Mouse (Mus musculus) bone marrow macrophage, adult 2 months (primary cell): Measurements from ENCODE around the gene Npas3. TPM values are rescaled to one million over a fixed set of nuclear protein-coding genes. Genes with fewer than 3 reads are reported as not detected.

Source experiments
- H3K27ac ChIP-seq: 2 replicates; pipeline ENCODE4 v1.5.1; 2012; ENCODE audit warnings: low read depth, low read length; ENCODE audit not compliant: insufficient read depth
- H3K4me1 ChIP-seq: 2 replicates; pipeline ENCODE4 v1.6.1; 2012; ENCODE audit warnings: low read length; ENCODE audit not compliant: control insufficient read depth, insufficient read depth
- H3K4me3 ChIP-seq: 2 replicates; pipeline ENCODE4 v1.5.1; 2012; ENCODE audit warnings: mild to moderate bottlenecking, low read length, moderate library complexity; ENCODE audit not compliant: insufficient read depth
- CTCF ChIP-seq: IDR thresholded peaks from 2 replicates; pipeline ENCODE4 v1.5.1; 2012; ENCODE audit warnings: low read depth, mild to moderate bottlenecking, low read length, moderate library complexity
- POLR2A ChIP-seq: IDR thresholded peaks from 2 replicates; pipeline ENCODE4 v1.6.1; 2012; ENCODE audit warnings: mild to moderate bottlenecking, low read depth, low read length, borderline replicate concordance
- polyA plus RNA-seq: library from polyadenylated mRNA; stranded (reverse); fragments of >200 nt; gene quantifications from 2 replicates; pipeline ENCODE4 v1.2.4, GENCODE M21; 2012; ENCODE audit not compliant: missing spikeins, insufficient read depth, insufficient read length

Npas3 gene
- polyA plus RNA-seq, 1 experiment: not detected

- no peaks in the 10 kb centered on the region for H3K4me1 ChIP-seq
- no peak overlapping the region for H3K27ac ChIP-seq
- no peak overlapping the region for H3K4me3 ChIP-seq
- no peak for TF ChIP-seq POLR2A
- no peak for TF ChIP-seq CTCF
Observed at GRCm38 (mm10) chr12:54101307-54101870, 852.9 kb downstream of the Npas3 start.

GRCm38 (mm10) chr12:54102500-54102899, 854.0 kb downstream of the Npas3 start:
- Histone ChIP-seq H3K4me1 (no peaks in the 10 kb centered on the region), H3K27ac (no peak overlapping the region), H3K4me3 (no peak overlapping the region)
- no peak for TF ChIP-seq POLR2A
- TF ChIP-seq CTCF: no peak

GRCm38 (mm10) chr12:54105531-54105930, 857.1 kb downstream of the Npas3 start:
- H3K4me3 ChIP-seq: no peak overlapping the region
- no peak for TF ChIP-seq POLR2A
- no peak for TF ChIP-seq CTCF
- H3K4me1 ChIP-seq: no peaks in the 10 kb centered on the region
- no peak overlapping the region for H3K27ac ChIP-seq

GRCm38 (mm10) chr12:54105946-54106345, 857.5 kb downstream of the Npas3 start:
- no peak for TF ChIP-seq CTCF
- TF ChIP-seq POLR2A: no peak
- H3K4me3 ChIP-seq: no peak overlapping the region
- H3K4me1 ChIP-seq: no peaks in the 10 kb centered on the region
- no peak overlapping the region for H3K27ac ChIP-seq

GRCm38 (mm10) chr12:54110342-54110741, 861.9 kb downstream of the Npas3 start:
- H3K4me3 ChIP-seq: no peak overlapping the region
- H3K4me1 ChIP-seq: no peaks in the 10 kb centered on the region
- TF ChIP-seq CTCF: no peak
- TF ChIP-seq POLR2A: no peak
- H3K27ac ChIP-seq: no peak overlapping the region

GRCm38 (mm10) chr12:54110930-54111329, 862.5 kb downstream of the Npas3 start:
- no peak overlapping the region for H3K4me3 ChIP-seq
- H3K4me1 ChIP-seq: no peaks in the 10 kb centered on the region
- H3K27ac ChIP-seq: no peak overlapping the region
- no peak for TF ChIP-seq POLR2A
- TF ChIP-seq CTCF: no peak

- Histone ChIP-seq H3K27ac (no peak overlapping the region), H3K4me3 (no peak overlapping the region), H3K4me1 (no peaks in the 10 kb centered on the region)
- TF ChIP-seq CTCF (no peak), POLR2A (no peak)
Observed at GRCm38 (mm10) chr12:54120386-54120785, 871.9 kb downstream of the Npas3 start.

- TF ChIP-seq CTCF (no peak), POLR2A (no peak)
Observed at GRCm38 (mm10) chr12:54121286-54121685, 872.8 kb downstream of the Npas3 start.

More at GRCm38 (mm10) chr12:54121286-54121685, 872.8 kb downstream of the Npas3 start:
- Histone ChIP-seq H3K4me1 (no peaks in the 10 kb centered on the region), H3K4me3 (no peak overlapping the region), H3K27ac (no peak overlapping the region)
